Mouse (Mus musculus) CH12.LX (cell line): ENCODE results near the gene Swt1.

Source experiments
- CTCF ChIP-seq, 2 experiments: IDR thresholded peaks in 1 of 2; conservative IDR thresholded peaks in 1 of 2; 2 replicates each; pipeline ENCODE4 v1.5.1; 2011 to 2012; ENCODE audit warnings: low read depth in 2 of 2, low read length in 2 of 2, improper control_type of control experiment in 1 of 2, inconsistent platforms in 1 of 2, mild to moderate bottlenecking in 1 of 2, moderate library complexity in 1 of 2
- HCFC1 ChIP-seq: IDR thresholded peaks from 2 replicates; pipeline ENCODE4 v1.6.1; 2012; ENCODE audit warnings: low read depth, mild to moderate bottlenecking, inconsistent platforms, low read length, improper control_type of control experiment
- KAT2A ChIP-seq: IDR thresholded peaks from 2 replicates; pipeline ENCODE4 v1.6.1; 2012; ENCODE audit warnings: low read length, improper control_type of control experiment, inconsistent platforms; ENCODE audit not compliant: insufficient replicate concordance
- MAZ ChIP-seq: IDR thresholded peaks from 2 replicates; pipeline ENCODE4 v1.6.1; 2012; ENCODE audit warnings: low read depth, mild to moderate bottlenecking, inconsistent platforms, low read length, improper control_type of control experiment, moderate library complexity
- NELFE ChIP-seq: IDR thresholded peaks from 2 replicates; pipeline ENCODE4 v1.6.1; 2011; ENCODE audit warnings: low read depth, low read length, improper control_type of control experiment
- POLR2A ChIP-seq: IDR thresholded peaks from 2 replicates; pipeline ENCODE4 v1.6.1; 2011; ENCODE audit warnings: low read depth, mild to moderate bottlenecking, improper control_type of control experiment, low read length
- RAD21 ChIP-seq: IDR thresholded peaks from 2 replicates; pipeline ENCODE4 v1.6.1; 2011; ENCODE audit warnings: low read depth, mild to moderate bottlenecking, low read length, improper control_type of control experiment, moderate library complexity
- SMC3 ChIP-seq: IDR thresholded peaks from 2 replicates; pipeline ENCODE4 v1.6.1; 2011; ENCODE audit warnings: low read depth, low read length, improper control_type of control experiment
- TBP ChIP-seq: conservative IDR thresholded peaks from 2 replicates; pipeline ENCODE4 v1.6.1; 2011; ENCODE audit warnings: low read depth, low read length, improper control_type of control experiment
- USF1 ChIP-seq: IDR thresholded peaks from 2 replicates; pipeline ENCODE4 v1.6.1; 2014; ENCODE audit warnings: low read depth, mild to moderate bottlenecking, inconsistent platforms, low read length, improper control_type of control experiment
- USF2 ChIP-seq: conservative IDR thresholded peaks from 2 replicates; pipeline ENCODE4 v1.6.1; 2011; ENCODE audit warnings: low read depth, low read length, improper control_type of control experiment
- ZC3H11A ChIP-seq: IDR thresholded peaks from 2 replicates; pipeline ENCODE4 v1.6.1; 2012; ENCODE audit warnings: low read depth, mild to moderate bottlenecking, inconsistent platforms, low read length, improper control_type of control experiment
- ZKSCAN1 ChIP-seq: IDR thresholded peaks from 2 replicates; pipeline ENCODE4 v1.6.1; 2012; ENCODE audit warnings: low read depth, inconsistent platforms, low read length, improper control_type of control experiment, borderline replicate concordance
- ZNF384 ChIP-seq: IDR thresholded peaks from 2 replicates; pipeline ENCODE4 v1.6.1; 2012; ENCODE audit warnings: low read depth, low read length, improper control_type of control experiment, inconsistent platforms

DNA sequence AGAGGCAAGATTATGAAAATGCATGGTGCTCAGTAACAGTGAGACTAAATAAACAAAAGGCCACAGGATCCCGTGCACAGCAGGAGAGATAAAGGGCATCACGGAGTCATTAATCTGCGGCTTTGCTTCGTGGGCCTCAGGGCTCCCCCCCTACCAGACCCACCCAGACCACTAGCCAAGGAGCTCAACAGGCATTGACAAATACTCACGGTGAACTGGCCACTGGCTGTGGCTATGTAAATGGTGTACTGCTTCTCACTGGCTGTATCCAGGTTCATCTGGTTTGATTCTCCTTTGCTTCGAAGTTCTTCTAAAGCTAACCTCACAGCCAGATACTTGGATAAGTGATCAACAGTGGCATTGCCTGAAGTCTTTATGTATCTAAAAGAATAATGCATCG, 43.2 kb upstream of the Swt1 start:
- no peak for TF ChIP-seq SMC3
- no peak for TF ChIP-seq USF2
- TF ChIP-seq HCFC1: no peak
- no peak for TF ChIP-seq TBP
- no peak for TF ChIP-seq ZKSCAN1
- no peak for TF ChIP-seq POLR2A
- TF ChIP-seq ZC3H11A: no peak
- no peak for TF ChIP-seq RAD21
- no peak for TF ChIP-seq ZNF384
- TF ChIP-seq CTCF (conservative IDR thresholded peaks at IDR 0.05 in 1 of 2, IDR thresholded peaks at IDR 0.05 in 1 of 2; ENCODE audit: low read depth in 2 of 2, low read length in 2 of 2): no peak
- TF ChIP-seq USF1: no peak
- no peak for TF ChIP-seq MAZ
- no peak for TF ChIP-seq KAT2A
- no peak for TF ChIP-seq NELFE
